Mouse (Mus musculus) bone marrow, adult 2 months (tissue): ENCODE measurements around the gene Usp19.

Source experiments
- CTCF ChIP-seq: fragments of 200-500 bp; IDR thresholded peaks from 2 replicates; pipeline ENCODE4 v1.5.1; 2011; ENCODE audit warnings: low read length, control low read depth; ENCODE audit not compliant: control insufficient read depth, insufficient read depth
- POLR2A ChIP-seq: fragments of 200-500 bp; IDR thresholded peaks from 2 replicates; pipeline ENCODE4 v1.6.1; 2011; ENCODE audit warnings: low read depth, mild to moderate bottlenecking, control low read depth, low read length, borderline replicate concordance; ENCODE audit not compliant: control insufficient read depth

- no peak for TF ChIP-seq POLR2A
- TF ChIP-seq CTCF = no peak
Observed at GRCm38 (mm10) chr9:108479241-108479640, 11.2 kb upstream of the Usp19 start.
